Comparison of ENCODE assay signal across 22 mouse cellular contexts in the genomic region with DNA sequence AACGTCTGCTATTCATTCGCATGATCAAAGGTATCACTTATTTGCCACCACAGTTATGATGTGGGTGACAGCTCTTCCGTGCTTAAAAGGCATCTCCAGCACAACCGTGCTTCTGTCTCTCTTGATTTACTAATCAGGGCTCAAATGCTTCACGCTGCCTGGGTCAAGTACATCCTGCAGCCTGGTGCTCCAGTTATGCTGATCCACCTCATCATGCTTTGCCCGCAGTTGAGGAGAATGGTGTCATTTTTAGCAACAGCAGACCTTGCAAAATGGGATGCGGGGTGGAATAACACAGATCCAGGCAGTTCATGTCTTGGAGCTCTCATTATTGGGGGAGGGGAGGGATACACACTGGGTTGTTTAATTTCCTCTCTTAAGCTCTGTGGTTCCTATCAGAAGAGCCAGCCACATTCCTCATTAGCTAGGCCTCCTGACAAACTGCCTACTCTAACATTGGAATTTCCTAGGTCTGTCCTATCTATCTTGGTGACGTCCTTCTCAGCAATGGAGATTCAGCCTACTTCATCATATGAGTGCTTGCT.
A peak's percentile ranks its signal among the peaks of the same experiment; 100 is the strongest.
DNase-seq lines count a peak whose midpoint lies in the region; ATAC-seq and TF ChIP-seq lines count a peak whose summit lies in the region.
"Had no signal": no experiment of that assay in that cellular context is flagged by ENCODE, and none has a peak within 500 bp of the region (broad histone marks: within the 10 kb centered on the region; RNA-seq: fewer than 3 reads in every experiment).

No protein-coding gene starts in this region.

- H3K9me3 ChIP-seq in intestine, postnatal 0 days (ENCODE audit: control insufficient read depth): no peaks in the 10 kb centered on the region
- H3K9me3 ChIP-seq: heart, embryonic 10.5 days; hindbrain, embryonic 15.5 days; intestine, embryonic 15.5 days; limb, embryonic 13.5 days; midbrain, embryonic 10.5 days had no signal

- DNase-seq in cerebellum, adult 18-20 months: peak; percentile 13 to 22
- DNase-seq in cerebellum, postnatal 4 days (ENCODE audit: low spot score in 2 of 2): no peak
- DNase-seq in brain, adult 2 months (ENCODE audit: low read depth, low spot score): peak; percentile 60
- DNase-seq in cerebellum, adult 9-11 months: peak; percentile 32
- DNase-seq in retina, postnatal 1 day: peak; percentile 88
- DNase-seq in spleen, adult 18-20 months: no peak
- DNase-seq: adrenal gland, postnatal 25 days; forebrain, postnatal 0 days; gastrocnemius, postnatal 36 days; kidney, postnatal 25 days; lung, adult 18-20 months; lung, postnatal 10 days; right cerebral cortex, postnatal 4 days; thymus, adult 18-20 months had no signal

- H3K36me3 ChIP-seq in intestine, postnatal 0 days (ENCODE audit: control insufficient read depth, insufficient read depth): no peaks in the 10 kb centered on the region
- H3K36me3 ChIP-seq: heart, embryonic 10.5 days; hindbrain, embryonic 15.5 days; intestine, embryonic 15.5 days; limb, embryonic 13.5 days; liver, embryonic 12.5 days; midbrain, embryonic 10.5 days had no signal

- H3K4me3 ChIP-seq in intestine, postnatal 0 days (ENCODE audit: low read depth, low read length): no peak overlapping the region
- H3K4me3 ChIP-seq: heart, embryonic 10.5 days; hindbrain, embryonic 15.5 days; intestine, embryonic 15.5 days; limb, embryonic 13.5 days; liver, embryonic 12.5 days; midbrain, embryonic 10.5 days had no signal

- 76% methylated on average over 8 of the region's 8 CpGs for WGBS in intestine, postnatal 0 days

- no peak for TF ChIP-seq CTCF in intestine, postnatal 0 days (IDR thresholded peaks at IDR 0.05; ENCODE audit: low read depth)

- no peaks in the 10 kb centered on the region for H3K27me3 ChIP-seq in intestine, postnatal 0 days (replicated peaks; ENCODE audit: control insufficient read depth, insufficient read depth, low read length)
- H3K27me3 ChIP-seq: hindbrain, embryonic 15.5 days; intestine, embryonic 15.5 days; limb, embryonic 13.5 days; liver, embryonic 12.5 days had no signal

- ATAC-seq in intestine, postnatal 0 days: no peak
- ATAC-seq: CD4-positive, CD25-positive, alpha-beta regulatory T cell, adult 4 months; forebrain, postnatal 0 days; intestine, embryonic 15.5 days; liver, embryonic 12.5 days had no signal

- no peak overlapping the region for H3K4me2 ChIP-seq in intestine, postnatal 0 days (replicated peaks; ENCODE audit: low read depth)
- H3K4me2 ChIP-seq: hindbrain, embryonic 15.5 days; intestine, embryonic 15.5 days; limb, embryonic 13.5 days; liver, embryonic 12.5 days had no signal

- no peak overlapping the region for H3K9ac ChIP-seq in intestine, postnatal 0 days (ENCODE audit: low read depth, low read length)
- H3K9ac ChIP-seq: forebrain, postnatal 0 days; hindbrain, embryonic 15.5 days; intestine, embryonic 15.5 days; limb, embryonic 13.5 days; liver, embryonic 12.5 days had no signal

- H3K4me1 ChIP-seq in intestine, postnatal 0 days (replicated peaks; ENCODE audit: control insufficient read depth, insufficient read depth, low read length): no peaks in the 10 kb centered on the region
- H3K4me1 ChIP-seq: intestine, embryonic 15.5 days; liver, embryonic 12.5 days; midbrain, embryonic 10.5 days had no signal

- H3K27ac ChIP-seq in intestine, postnatal 0 days (ENCODE audit: low read depth, low read length): no peak overlapping the region
- H3K27ac ChIP-seq: heart, embryonic 10.5 days; hindbrain, embryonic 15.5 days; intestine, embryonic 15.5 days; limb, embryonic 13.5 days; liver, embryonic 12.5 days; midbrain, embryonic 10.5 days had no signal

Comparison
In these comparisons a context has a peak if more than half of its experiments do, and no peak if none do; other contexts are left out.
1. DNase-seq: peak in cerebellum, adult 18-20 months (2 of 2), brain, adult 2 months (single experiment), cerebellum, adult 9-11 months (single experiment) and retina, postnatal 1 day (single experiment); none in cerebellum, postnatal 4 days (0 of 2) and spleen, adult 18-20 months (0 of 2).